Mouse (Mus musculus) T-helper 1 cell (primary cell): ENCODE measurements at regions not wholly inside any gene's neighbourhood (a gene's known extent, or its start where the extent isn't known, plus 50 kb on each side); places are given as distances from the start of the nearest gene placed in this dataset.

Experiments
- in situ Hi-C: fragments of 300-600 bp; cut with MboI, MseI; formaldehyde crosslinking; loops from one replicate; pipeline ENCODE4 v1.15.1; 2025; ENCODE audit warnings: high pct_unique_total_duplicates

GRCm38 (mm10) chr8:18536059-18536458 lies 442.0 kb downstream of the Defb40 start:
- in situ Hi-C loops = no loop called here

- in situ Hi-C loops = no loop called here
Measured at GRCm38 (mm10) chr8:18528120-18528519, 449.9 kb downstream of the Defb40 start.

DNA sequence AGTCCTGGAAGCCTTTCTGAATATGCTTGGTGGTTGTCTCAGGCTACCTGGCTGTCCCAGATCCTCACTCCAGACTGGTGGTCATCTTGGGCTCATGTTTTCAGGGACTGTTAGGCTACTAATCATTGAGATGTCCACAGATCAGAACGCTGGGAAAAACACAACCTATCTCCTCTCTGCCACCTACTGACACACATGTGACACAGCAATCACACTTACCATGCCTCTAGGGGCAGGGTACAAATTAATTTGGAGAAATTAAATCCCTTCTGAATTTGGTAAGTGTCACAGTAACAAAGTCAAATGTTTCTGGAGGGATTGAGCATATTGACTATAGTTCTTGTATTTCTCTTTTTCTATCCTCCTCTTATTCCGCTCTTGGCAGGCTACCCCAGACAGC lies 465.6 kb downstream of the Defb40 start:
- in situ Hi-C loops = no loop called here

DNA sequence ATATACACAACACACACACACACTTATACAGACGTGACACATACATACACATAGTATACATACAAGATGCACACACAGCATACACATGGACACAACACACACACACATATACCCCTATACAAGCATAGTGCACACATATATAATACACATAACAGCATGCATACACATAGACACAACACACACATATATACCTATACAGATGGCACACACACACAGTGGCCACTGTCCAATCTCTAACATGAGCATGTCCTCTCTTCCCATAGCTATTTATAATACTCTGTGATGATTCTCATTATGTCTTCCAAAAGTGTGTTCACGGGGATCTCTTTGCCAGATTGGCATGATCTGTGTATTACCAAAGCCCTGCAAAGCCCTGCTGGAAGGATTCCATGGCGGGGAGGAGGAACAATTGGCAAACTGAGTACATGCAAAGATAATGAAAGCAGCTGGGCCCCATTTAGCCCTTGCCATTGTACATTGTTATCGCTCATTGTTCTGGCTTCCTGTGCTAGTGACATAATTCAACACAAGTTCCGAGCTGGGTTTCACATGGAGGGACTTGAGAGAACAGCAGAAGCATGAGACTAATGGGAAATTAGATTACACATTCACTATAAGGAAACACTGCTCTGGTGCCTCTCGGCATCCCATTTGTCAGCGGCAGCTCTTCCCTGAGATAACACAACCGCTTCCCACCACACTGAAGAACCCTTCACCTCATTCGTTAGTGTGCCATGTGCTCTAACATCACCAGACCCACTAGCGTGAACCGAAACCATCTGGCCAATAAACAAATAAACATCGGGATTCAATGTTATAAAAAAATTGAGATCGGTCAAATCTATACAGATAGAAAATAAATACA lies 471.7 kb downstream of the Defb40 start:
- in situ Hi-C loops = no loop called here

- in situ Hi-C loops = no loop called here
Measured at GRCm38 (mm10) chr8:18490620-18491019, 487.4 kb downstream of the Defb40 start.

- in situ Hi-C loops = no loop called here
Measured at GRCm38 (mm10) chr8:18480081-18480480, 498.0 kb downstream of the Defb40 start.

DNA sequence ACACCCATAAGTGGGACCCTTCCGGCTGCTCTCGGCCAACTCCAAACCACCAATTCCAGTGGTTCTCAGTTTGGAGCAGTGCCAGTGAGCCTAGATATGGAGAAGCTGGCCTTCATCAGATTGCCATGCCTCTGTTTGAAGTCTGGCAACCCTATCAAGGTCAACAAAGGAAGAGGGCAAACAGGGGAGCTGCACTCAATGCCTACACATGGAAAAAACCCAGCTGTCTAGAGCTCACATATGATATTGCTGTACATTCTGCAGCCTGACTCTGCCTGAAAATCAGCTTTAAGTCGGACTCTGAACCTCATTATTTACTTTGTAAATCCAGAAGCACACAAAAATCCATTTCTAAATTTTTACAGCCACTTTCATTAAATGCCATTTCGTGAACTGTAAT lies 499.9 kb downstream of the Defb40 start:
- in situ Hi-C loops = no loop called here

- in situ Hi-C loops = no loop called here
Measured at GRCm38 (mm10) chr8:18467511-18467910, 510.5 kb downstream of the Defb40 start.

- in situ Hi-C loops = no loop called here
Measured at GRCm38 (mm10) chr8:18460609-18461008, 517.4 kb downstream of the Defb40 start.

DNA sequence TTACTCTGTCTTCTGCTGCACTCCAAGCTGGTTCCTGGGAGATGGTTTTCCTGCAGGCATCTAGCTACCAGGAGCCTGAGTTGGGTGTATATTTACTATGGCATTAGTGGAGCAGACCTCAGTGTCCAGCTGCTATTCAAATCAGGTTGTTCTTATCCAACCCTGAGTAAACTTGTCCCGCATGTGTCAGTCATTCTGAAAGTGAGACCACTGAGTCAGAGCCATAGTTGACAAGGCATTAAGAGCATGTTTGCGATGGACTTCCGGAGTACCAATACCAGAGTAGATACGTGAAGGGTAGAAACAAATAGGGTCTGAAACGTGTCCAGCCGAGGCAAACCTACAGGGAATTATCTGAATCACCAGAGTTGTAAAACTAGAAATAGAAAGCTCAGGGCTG lies 520.6 kb downstream of the Defb40 start:
- in situ Hi-C loops = no loop called here

DNA sequence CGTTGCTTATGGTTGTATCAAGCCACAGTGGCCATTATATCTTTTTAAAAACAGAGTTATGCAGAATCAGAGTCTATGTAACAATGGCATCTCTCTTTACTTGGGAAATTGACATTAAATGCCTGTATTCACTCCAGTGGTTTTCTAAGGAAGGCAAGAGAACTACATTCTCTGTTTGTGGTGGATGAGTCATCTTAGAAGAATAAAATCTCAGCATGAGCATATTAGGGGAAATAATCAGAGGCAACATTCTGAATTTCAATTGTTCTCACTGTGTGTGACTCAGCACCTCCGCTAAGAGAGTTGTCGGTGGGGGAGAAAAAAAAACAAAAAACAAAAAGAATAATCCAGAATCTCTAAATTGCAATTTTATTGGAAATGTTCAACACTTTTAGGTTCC lies 529.0 kb downstream of the Defb40 start:
- in situ Hi-C loops = no loop called here

GRCm38 (mm10) chr8:18442212-18442611 lies 535.8 kb downstream of the Defb40 start:
- in situ Hi-C loops = no loop called here

- in situ Hi-C loops = no loop called here
Measured at GRCm38 (mm10) chr8:18422846-18423245, 555.2 kb downstream of the Defb40 start.

DNA sequence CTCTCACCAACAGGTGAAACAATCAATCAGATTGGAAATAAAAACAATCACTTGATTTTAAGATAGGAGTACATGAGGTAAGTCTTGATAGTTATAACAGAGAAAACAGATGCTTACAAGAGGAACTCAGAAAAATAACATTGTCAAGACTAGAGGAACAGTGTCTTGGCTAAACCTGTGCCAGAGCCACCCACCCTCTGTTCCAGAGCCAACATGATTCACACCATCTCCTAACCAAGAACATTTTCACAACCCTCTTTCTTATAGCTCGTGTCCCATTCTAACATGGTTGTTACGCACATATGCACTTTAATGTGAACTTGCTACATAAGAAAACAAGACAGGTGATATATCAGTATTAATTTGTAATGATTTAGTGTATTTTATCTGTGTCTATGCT lies 565.6 kb downstream of the Defb40 start:
- in situ Hi-C loops = no loop called here

DNA sequence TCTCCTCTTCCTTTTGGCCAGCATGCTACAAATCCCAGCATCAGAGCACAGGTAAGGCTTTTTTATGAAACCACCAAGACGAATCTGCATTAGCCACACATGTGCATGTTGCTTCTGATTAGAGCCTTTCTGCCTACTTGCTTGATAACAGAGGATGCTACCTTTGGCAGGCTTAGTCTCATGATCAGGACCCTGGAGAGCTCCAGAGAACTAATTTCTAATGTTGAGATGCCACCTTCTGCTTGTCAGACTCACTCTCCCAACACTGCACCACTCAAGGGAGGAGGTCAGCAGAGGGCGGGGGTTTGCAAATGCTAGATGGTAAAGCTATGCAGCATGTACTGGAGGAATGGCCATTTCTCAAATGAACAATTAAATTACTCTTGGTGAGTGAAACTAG lies 571.6 kb downstream of the Defb40 start:
- in situ Hi-C loops = no loop called here

DNA sequence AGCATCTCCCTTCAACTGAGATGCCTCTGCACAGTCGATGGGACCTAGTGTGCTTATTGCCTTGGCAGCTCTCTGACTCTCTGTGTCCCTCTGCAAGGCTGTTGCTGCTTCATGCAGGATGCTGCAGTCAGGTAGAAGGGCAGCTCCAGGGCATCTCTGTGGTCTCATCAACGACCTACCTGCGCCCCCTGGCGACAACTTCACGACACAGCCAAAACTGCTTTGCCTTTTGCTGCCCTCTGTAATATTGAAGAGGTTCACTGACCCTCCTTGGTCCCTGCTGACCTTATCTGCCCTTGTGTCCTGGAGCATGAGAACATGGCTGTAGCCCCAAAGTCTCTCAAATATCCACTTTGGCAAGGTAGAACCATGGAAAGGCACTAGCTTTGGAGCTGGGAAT lies 589.7 kb downstream of the Defb40 start:
- in situ Hi-C loops = no loop called here

- in situ Hi-C loops = no loop called here
Measured at GRCm38 (mm10) chr8:18381615-18382178, 596.4 kb downstream of the Defb40 start.

DNA sequence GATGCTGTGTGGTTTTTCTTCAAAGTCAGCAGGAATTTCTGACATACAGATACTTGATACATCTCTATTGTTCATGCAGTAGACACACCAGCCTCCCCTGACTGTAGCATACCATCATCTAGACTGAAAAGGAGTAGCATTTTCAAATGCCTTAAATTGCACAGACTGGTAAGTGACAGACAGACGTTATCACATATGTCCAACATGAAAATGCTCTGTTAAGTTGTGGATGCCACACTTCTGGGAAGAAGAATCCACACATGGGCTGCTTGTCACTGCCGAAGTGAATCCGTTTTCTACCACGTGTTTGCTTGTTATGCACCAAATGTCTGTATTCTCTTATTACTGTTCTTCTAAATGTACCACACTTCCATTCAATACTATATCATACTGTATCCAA lies 629.3 kb downstream of the Defb40 start:
- in situ Hi-C loops = no loop called here

- in situ Hi-C loops = no loop called here
Measured at GRCm38 (mm10) chr8:18346248-18346647, 631.8 kb downstream of the Defb40 start.

- in situ Hi-C loops = no loop called here
Measured at GRCm38 (mm10) chr8:18345322-18345721, 632.7 kb downstream of the Defb40 start.

- in situ Hi-C loops = no loop called here
Measured at GRCm38 (mm10) chr8:18344838-18345237, 633.2 kb downstream of the Defb40 start.

GRCm38 (mm10) chr8:18335576-18335975 lies 642.5 kb downstream of the Defb40 start:
- in situ Hi-C loops = no loop called here

GRCm38 (mm10) chr8:18328521-18328920 lies 649.5 kb downstream of the Defb40 start:
- in situ Hi-C loops = no loop called here
